Mouse (Mus musculus) forebrain, postnatal 0 days (tissue): ENCODE data around the gene Etl4. TPM values are rescaled to one million over a fixed set of nuclear protein-coding genes. Genes with fewer than 3 reads are reported as not detected.

Experiments
- ATAC-seq: fragments of 200-750 bp; cut with Nextera tagmentation; 2 replicates; pipeline ENCODE4 v1.8.0; 2017; ENCODE audit warnings: mild to moderate bottlenecking, moderate library complexity
- DNase-seq: peaks from one replicate; pipeline ENCODE4 v3.0.0-alpha.2; 2015
- H3K27ac ChIP-seq: fragments of 300-500 bp; sonication (generic); 2 replicates; pipeline ENCODE4 v1.5.1; 2014; ENCODE audit warnings: low read depth, mild to moderate bottlenecking, antibody characterized with exemption, low read length, moderate library complexity, mixed read lengths
- H3K27me3 ChIP-seq: fragments of 300-500 bp; sonication (generic); 2 replicates; pipeline ENCODE4 v1.6.1; 2014; ENCODE audit warnings: mild to moderate bottlenecking, low read length, mixed read lengths; ENCODE audit not compliant: insufficient read depth
- H3K36me3 ChIP-seq: fragments of 300-500 bp; sonication (generic); 2 replicates; pipeline ENCODE4 v1.6.1; 2014; ENCODE audit warnings: mild to moderate bottlenecking, moderate library complexity; ENCODE audit not compliant: insufficient read depth
- H3K4me1 ChIP-seq: fragments of 300-500 bp; sonication (generic); 2 replicates; pipeline ENCODE4 v1.6.1; 2014; ENCODE audit warnings: antibody characterized with exemption; ENCODE audit not compliant: insufficient read depth
- H3K4me2 ChIP-seq: fragments of 300-500 bp; sonication (generic); 2 replicates; pipeline ENCODE4 v1.6.1; 2014; ENCODE audit warnings: low read depth, mild to moderate bottlenecking, moderate library complexity
- H3K4me3 ChIP-seq: fragments of 300-500 bp; sonication (generic); 2 replicates; pipeline ENCODE4 v1.5.1; 2014; ENCODE audit warnings: low read depth, low read length, mixed read lengths
- H3K9ac ChIP-seq: fragments of 300-500 bp; sonication (generic); 2 replicates; pipeline ENCODE4 v1.6.1; 2014; ENCODE audit warnings: mild to moderate bottlenecking
- H3K9me3 ChIP-seq: fragments of 300-500 bp; sonication (generic); 2 replicates; pipeline ENCODE4 v1.6.1; 2016; ENCODE audit warnings: low read length
- CTCF ChIP-seq: sonication (generic); IDR thresholded peaks from 2 replicates; pipeline ENCODE4 v1.5.1; 2016; ENCODE audit warnings: antibody characterized with exemption, control low read depth, low read depth
- WGBS: fragments of 180-500 bp; shearing (Covaris S2); extraction: QIAGEN DNeasy Blood & Tissue Kit; methylation state at CpG from one replicate; pipeline ENCODE4 v1.1.7; 2014; 5-methylcytosine and 5-hydroxymethylcytosine counted together
- polyA plus RNA-seq: library from polyadenylated mRNA; unstranded; fragments of >200 nt; fragmentation: Nextera tagmentation; extraction: Ambion mirVana; gene quantifications from 2 replicates; pipeline ENCODE4 v1.2.1, GENCODE M21; 2015
- total RNA-seq: library from RNA; depleted of rRNA; stranded (reverse); fragments of >200 nt; gene quantifications from 2 replicates; pipeline ENCODE4 v1.2.3, GENCODE M21; 2014

Gene Etl4
- total and polyA plus RNA-seq, 2 experiments from 2014 or later = 7.2 to 13.6 TPM

GRCm38 (mm10) chr2:20721098-20721497 is 811.5 kb downstream of the Etl4 start:
- Histone ChIP-seq H3K9me3 (no peaks in the 10 kb centered on the region), H3K9ac (no peak overlapping the region), H3K4me2 (no peak overlapping the region), H3K27me3 (no peaks in the 10 kb centered on the region), H3K27ac (no peak overlapping the region), H3K4me1 (peaks cover 7% of the 10 kb centered on the region; the same call in 1 of the 2 replicates), H3K36me3 (no peaks in the 10 kb centered on the region), H3K4me3 (no peak overlapping the region)
- no peak for TF ChIP-seq CTCF
- WGBS = 90% methylated on average over 3 of the region's 3 CpGs
- DNase-seq (no peak), ATAC-seq (no peak)

DNA sequence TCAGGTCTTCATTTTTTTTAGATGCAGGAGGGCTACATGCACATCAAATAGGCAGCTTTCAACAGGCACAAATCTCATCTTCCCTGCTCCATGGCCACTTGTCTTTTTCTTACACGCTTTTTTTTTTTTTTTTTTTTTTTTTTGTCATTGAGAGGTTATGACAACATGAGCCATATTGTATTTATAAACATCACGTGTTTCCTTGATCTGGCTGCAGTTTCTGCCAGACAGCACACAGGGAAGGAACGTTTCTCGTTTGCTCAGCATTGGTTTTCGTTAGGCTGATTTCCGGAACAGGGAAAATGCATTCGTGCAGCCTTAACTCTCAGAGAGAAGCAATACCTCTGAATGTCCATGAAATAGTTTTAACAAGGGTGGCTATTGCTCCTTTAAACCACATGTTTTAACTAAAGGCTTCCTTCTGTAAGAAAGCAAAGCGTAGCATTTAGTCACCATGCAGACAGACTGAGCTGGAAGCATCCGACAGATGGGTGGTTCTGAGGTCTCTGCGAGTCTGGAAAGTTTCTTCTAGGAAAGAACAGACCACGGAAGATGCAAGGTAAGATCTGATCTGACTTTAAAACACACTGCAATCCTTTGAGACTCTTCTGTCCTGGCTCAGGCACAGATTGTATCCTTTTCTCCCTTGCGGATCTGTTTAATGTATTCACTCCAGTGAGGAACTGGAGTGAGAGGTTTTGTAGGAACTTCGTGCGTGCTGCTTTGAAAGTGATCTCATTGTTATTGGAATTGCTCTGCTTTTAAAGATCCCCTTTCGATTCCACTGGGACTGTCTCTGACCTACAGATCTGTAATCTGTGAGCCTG is 812.8 kb downstream of the Etl4 start:
- no peak for TF ChIP-seq CTCF
- peak overlapping the region; percentile 16; the same call in 1 of the 2 replicates for H3K4me3 ChIP-seq
- H3K9me3 ChIP-seq = no peaks in the 10 kb centered on the region
- H3K4me2 ChIP-seq = peak overlapping the region; percentile 33
- H3K9ac ChIP-seq = 0 out of 2 replicates have a peak overlapping the region, but pooled peaks have one; percentile 11
- H3K36me3 ChIP-seq = no peaks in the 10 kb centered on the region
- ATAC-seq (peak; percentile 56; the same call in 1 of the 2 replicates), DNase-seq (peak; percentile 25)
- H3K27me3 ChIP-seq = no peaks in the 10 kb centered on the region
- no peak overlapping the region for H3K27ac ChIP-seq
- H3K4me1 ChIP-seq = peaks cover 7% of the 10 kb centered on the region; the same call in 1 of the 2 replicates
- WGBS = 19% methylated on average over 15 of the region's 15 CpGs

DNA sequence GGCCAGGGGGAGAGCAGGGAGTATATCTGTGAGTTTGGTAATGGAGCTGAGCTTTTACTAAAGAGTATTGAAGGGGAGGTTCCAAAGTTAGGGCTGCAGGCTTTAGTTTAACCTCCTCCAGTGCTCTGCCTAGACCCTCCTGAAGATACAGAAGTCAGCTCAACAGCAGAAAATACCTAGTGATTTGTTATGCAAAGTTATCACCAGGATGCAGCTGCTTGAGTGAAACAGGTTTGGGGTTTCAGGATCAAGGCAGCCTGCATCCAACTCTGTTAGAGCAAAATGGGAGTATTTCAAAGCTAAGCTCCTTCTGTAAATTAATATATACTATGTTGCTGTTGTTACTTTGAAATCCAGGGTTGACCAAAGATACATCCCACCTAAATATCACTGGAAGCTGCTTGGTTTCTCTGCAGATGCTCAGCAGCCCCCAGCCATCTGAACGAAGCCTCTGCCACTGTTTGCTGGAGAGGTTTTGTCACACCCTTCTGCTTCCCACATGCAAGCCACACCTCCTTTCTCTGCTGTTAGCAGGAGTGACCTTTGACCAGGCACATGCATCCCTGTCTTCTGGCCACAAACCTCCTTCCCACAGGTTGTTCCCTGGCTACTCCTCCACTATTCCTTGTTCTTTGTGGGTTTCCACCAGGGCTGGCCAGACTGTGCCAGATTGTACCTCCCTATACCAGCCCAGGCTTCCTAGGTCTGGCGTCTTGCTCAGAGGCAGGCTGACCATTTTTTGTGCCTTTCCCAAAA is 814.6 kb downstream of the Etl4 start:
- no peak overlapping the region for H3K4me2 ChIP-seq
- no peaks in the 10 kb centered on the region for H3K36me3 ChIP-seq
- peaks cover 7% of the 10 kb centered on the region; the same call in 1 of the 2 replicates for H3K4me1 ChIP-seq
- TF ChIP-seq CTCF = no peak
- H3K9ac ChIP-seq = no peak overlapping the region
- no peaks in the 10 kb centered on the region for H3K9me3 ChIP-seq
- ATAC-seq = no peak
- 47% methylated on average over 2 of the region's 2 CpGs for WGBS
- no peak overlapping the region for H3K27ac ChIP-seq
- no peak overlapping the region for H3K4me3 ChIP-seq
- DNase-seq = no peak
- no peaks in the 10 kb centered on the region for H3K27me3 ChIP-seq

DNA sequence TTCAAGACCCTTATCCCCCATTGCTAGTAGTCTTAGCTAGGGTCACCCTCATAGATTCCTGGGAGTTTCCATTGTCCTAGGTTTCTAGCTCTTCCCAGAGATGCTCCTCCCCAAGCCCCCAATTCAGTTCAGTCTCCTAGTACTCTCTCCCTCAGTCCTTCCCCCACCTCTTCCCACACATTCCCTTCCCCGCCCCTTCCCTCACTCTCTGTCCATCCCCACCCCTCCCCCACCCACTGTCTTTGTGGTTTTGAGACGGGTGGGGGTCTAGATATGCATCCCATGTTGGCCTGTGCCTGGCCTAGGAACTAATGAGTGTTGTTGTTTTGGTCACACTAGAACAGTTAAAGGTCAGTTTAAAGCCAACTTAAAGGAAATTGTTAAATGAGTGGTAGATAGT is 817.4 kb downstream of the Etl4 start:
- no peak for DNase-seq

DNA sequence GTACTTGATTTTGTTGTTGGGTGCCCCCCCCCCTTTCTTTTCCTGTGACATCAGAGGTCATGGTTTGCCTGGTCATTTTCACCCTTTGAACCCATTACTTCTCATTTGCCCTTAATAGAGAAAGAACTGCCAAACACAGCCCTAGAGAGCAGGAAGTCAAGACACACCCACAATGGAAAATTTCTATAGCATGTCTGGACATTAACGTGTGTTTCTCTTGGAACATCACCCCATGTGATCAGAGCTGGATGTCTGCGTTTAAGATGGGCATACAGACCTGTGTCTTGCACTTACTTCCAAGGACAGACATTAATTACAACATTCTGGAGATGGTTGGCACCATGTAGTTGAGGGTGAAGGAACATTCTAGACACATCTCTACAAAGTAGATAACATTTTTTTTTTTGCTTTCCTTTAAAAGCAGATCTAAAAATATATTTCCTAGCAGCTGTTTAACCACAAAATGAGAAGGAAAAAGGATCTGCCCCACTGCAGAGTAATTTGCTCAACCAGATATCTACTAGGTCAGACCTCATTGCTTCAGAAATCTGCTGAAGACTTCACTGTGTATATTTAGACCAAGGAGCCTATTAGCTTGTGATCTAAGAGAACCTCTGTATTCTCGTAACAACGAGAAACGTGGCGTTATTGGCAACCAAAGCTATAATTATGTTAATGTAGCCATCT is 818.3 kb downstream of the Etl4 start:
- H3K4me2 ChIP-seq = no peak overlapping the region
- DNase-seq = no peak
- H3K4me1 ChIP-seq = peaks cover under 1% of the 10 kb centered on the region; the same call in 1 of the 2 replicates
- TF ChIP-seq CTCF = no peak
- no peak overlapping the region for H3K4me3 ChIP-seq
- no peak overlapping the region for H3K9ac ChIP-seq
- H3K27ac ChIP-seq = no peak overlapping the region
- 74% methylated on average over 6 of the region's 6 CpGs for WGBS
- H3K9me3 ChIP-seq = no peaks in the 10 kb centered on the region
- no peaks in the 10 kb centered on the region for H3K36me3 ChIP-seq
- no peaks in the 10 kb centered on the region for H3K27me3 ChIP-seq
- no peak for ATAC-seq

More for the DNA sequence above, 817.4 kb downstream of the Etl4 start:
- Histone ChIP-seq H3K4me1 (peaks cover 4% of the 10 kb centered on the region; the same call in 1 of the 2 replicates), H3K9me3 (no peaks in the 10 kb centered on the region), H3K36me3 (no peaks in the 10 kb centered on the region), H3K9ac (no peak overlapping the region), H3K4me2 (no peak overlapping the region), H3K27ac (no peak overlapping the region), H3K27me3 (no peaks in the 10 kb centered on the region), H3K4me3 (no peak overlapping the region)
- ATAC-seq = no peak
- TF ChIP-seq CTCF = no peak
- WGBS = 65% methylated on average over 2 of the region's 2 CpGs

DNA sequence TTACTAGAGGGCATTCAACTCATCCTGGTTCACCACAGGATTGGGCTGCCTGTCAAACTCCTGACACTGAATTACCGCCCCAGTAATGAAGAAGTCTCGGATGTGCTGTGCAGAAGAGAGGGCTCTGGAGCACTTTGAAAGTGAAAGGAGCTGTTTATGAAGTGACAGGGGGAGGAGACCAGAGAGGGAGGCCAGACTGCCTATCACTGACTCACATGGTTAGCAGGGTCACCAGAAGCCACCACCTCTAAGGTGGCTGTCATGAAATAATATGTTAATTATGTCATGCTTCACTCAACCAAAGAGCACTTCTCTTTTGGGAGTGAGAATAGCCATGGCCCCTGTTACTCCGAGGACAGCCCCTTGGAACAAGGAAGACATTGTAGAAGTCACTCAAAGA is 825.9 kb downstream of the Etl4 start:
- no peak overlapping the region for H3K27ac ChIP-seq
- no peak overlapping the region for H3K4me3 ChIP-seq
- H3K9ac ChIP-seq = no peak overlapping the region
- H3K36me3 ChIP-seq = no peaks in the 10 kb centered on the region
- DNase-seq (no peak), ATAC-seq (no peak)
- H3K9me3 ChIP-seq = no peaks in the 10 kb centered on the region
- no peak for TF ChIP-seq CTCF
- no peaks in the 10 kb centered on the region for H3K27me3 ChIP-seq
- WGBS = 32% methylated on average over 3 of the region's 3 CpGs
- H3K4me2 ChIP-seq = no peak overlapping the region
- no peaks in the 10 kb centered on the region for H3K4me1 ChIP-seq
